Mouse (Mus musculus) liver, embryonic 13.5 days (tissue): ENCODE measurements around the gene Cdk2. TPM values are rescaled to one million over a fixed set of nuclear protein-coding genes. Genes with fewer than 3 reads are reported as not detected.

Experiments
- ATAC-seq: fragments of 200-750 bp; cut with Nextera tagmentation; 2 replicates; pipeline ENCODE4 v1.8.0; 2017; ENCODE audit warnings: low read depth, mild to moderate bottlenecking, moderate number of reproducible peaks, moderate library complexity
- DNase-seq: peaks from one replicate; pipeline ENCODE4 v3.0.0; 2022
- H3K27ac ChIP-seq: fragments of 300-500 bp; sonication (generic); 2 replicates; pipeline ENCODE4 v1.5.1; 2015; ENCODE audit warnings: moderate library complexity, mild to moderate bottlenecking, inconsistent platforms
- H3K27me3 ChIP-seq: fragments of 300-500 bp; sonication (generic); 2 replicates; pipeline ENCODE4 v1.6.1; 2015; ENCODE audit warnings: mild to moderate bottlenecking, inconsistent platforms
- H3K36me3 ChIP-seq: fragments of 300-500 bp; sonication (generic); 2 replicates; pipeline ENCODE4 v1.6.1; 2015; ENCODE audit warnings: mild to moderate bottlenecking, inconsistent platforms
- H3K4me1 ChIP-seq: fragments of 300-500 bp; sonication (generic); replicated peaks from 2 replicates; pipeline ENCODE4 v1.6.1; 2015; ENCODE audit warnings: inconsistent platforms
- H3K4me2 ChIP-seq: fragments of 300-500 bp; sonication (generic); 2 replicates; pipeline ENCODE4 v1.6.1; 2015; ENCODE audit warnings: inconsistent platforms, mild to moderate bottlenecking, moderate library complexity
- H3K4me3 ChIP-seq: fragments of 300-500 bp; sonication (generic); replicated peaks from 2 replicates; pipeline ENCODE4 v1.5.1; 2015; ENCODE audit warnings: mild to moderate bottlenecking, inconsistent platforms
- H3K9ac ChIP-seq: fragments of 300-500 bp; sonication (generic); 2 replicates; pipeline ENCODE4 v1.6.1; 2015; ENCODE audit warnings: mild to moderate bottlenecking, inconsistent platforms
- H3K9me3 ChIP-seq: fragments of 300-500 bp; sonication (generic); replicated peaks from 2 replicates; pipeline ENCODE4 v1.6.1; 2016; ENCODE audit warnings: inconsistent platforms
- WGBS: fragments of 180-500 bp; shearing (Covaris S2); methylation state at CpG from one replicate; pipeline ENCODE4 v1.1.7; 2015; ENCODE audit not compliant: insufficient replicate concordance; 5-methylcytosine and 5-hydroxymethylcytosine counted together
- polyA plus RNA-seq: library from polyadenylated mRNA; unstranded; fragments of >200 nt; fragmentation: Nextera tagmentation; extraction: Ambion mirVana; gene quantifications from 2 replicates; pipeline ENCODE4 v1.2.1, GENCODE M21; 2015

Cdk2 gene
- 61.1 and 71.9 TPM in 2 replicates for polyA plus RNA-seq

DNA sequence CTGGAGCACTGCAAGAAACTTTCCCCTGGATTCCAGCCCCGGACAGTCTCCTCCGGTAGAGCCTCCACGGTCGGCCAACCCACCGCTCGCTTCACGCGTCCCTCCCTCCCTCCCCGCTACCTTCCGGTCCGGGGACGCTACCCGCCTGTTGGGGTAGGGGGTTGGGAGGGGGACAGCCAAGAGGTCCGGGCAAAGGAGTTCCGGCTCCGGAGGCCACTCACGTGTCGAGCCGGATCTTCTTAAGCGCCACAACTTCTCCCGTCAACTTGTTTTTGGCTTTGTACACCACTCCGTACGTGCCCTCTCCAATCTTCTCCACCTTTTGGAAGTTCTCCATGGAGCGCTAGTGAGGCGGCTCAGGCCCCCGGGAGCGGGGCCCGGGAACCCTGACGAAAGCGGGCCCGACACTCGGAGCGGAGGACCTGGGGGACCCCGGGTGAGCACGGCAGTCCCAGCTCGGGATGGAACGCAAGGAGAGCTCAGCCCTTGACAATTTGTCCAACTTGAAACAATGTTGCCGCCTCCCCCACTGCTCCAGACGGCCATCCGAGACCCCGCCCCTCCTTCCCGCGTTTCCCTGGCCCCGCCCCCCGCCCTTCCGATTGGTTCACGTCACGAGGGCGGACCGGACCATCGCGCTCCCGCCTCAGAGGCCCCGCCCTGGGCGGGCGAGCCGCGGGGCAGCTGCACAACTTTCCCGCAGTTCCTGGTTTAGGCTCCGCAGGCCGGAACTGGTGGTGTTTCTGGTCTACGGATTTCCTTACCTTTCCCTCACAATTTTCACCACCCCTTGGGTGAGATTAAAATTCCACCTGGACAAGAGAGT lies at the start of gene Cdk2:
Gene Cdk2 (minus strand): TSS at position 541 of the 826 bp plus-strand sequence.
- Histone ChIP-seq H3K9ac (peak within 1 kb of the TSS; percentile 92), H3K27me3 (no peaks in the 10 kb centered on the region), H3K9me3 (no peaks in the 10 kb centered on the region), H3K27ac (peak within 1 kb of the TSS; percentile 92), H3K4me3 (peak within 1 kb of the TSS; percentile 90), H3K4me2 (peak within 1 kb of the TSS; percentile 88), H3K4me1 (peaks cover 47% of the 10 kb centered on the region), H3K36me3 (peaks cover 39% of the 10 kb centered on the region)
- WGBS, result under 1% methylated on average over 61 of the region's 62 CpGs
- ATAC-seq (peak; percentile 88), DNase-seq (peak; percentile 86)

DNA sequence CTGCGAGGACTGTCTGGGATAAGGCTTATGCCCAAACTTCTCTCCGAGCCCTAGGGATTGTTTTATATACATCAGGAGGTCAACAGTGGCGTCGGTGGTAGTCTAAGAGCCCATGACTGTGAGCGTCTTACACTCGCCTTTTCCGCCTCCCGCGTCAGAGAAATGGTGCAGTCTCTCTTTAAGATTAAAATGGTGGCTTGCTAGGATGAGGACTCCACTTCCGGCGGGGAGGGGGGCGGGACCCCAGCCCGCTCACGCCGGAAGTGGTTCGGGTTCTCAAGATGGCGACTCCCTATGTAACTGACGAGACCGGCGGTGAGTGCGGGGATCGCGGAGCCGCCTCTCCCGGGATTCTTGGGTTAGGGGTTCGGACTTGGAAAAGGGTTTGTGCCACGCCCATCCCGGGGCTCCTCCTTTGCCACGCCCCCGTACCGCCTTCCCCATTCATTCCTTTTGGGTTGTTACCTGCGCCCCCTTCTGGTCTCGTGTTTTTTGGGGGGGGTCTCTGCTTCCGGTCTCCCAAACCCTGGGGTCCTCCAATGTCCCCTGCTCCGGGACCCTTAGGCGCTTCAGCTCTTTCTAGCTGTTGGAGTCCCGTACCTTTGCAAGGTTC lies 43.5 kb upstream of the Cdk2 start:
- WGBS, result under 1% methylated on average over 37 of the region's 37 CpGs
- Histone ChIP-seq H3K9me3 (no peaks in the 10 kb centered on the region), H3K9ac (peak overlapping the region; percentile 85), H3K27me3 (peaks cover 31% of the 10 kb centered on the region), H3K4me3 (peak overlapping the region; percentile 91), H3K36me3 (peaks cover 8% of the 10 kb centered on the region; the same call in 1 of the 2 replicates), H3K27ac (peak overlapping the region; percentile 93), H3K4me1 (peaks cover 55% of the 10 kb centered on the region), H3K4me2 (peak overlapping the region; percentile 93)
- peak; percentile 78 for ATAC-seq
- peak; percentile 68 for DNase-seq

DNA sequence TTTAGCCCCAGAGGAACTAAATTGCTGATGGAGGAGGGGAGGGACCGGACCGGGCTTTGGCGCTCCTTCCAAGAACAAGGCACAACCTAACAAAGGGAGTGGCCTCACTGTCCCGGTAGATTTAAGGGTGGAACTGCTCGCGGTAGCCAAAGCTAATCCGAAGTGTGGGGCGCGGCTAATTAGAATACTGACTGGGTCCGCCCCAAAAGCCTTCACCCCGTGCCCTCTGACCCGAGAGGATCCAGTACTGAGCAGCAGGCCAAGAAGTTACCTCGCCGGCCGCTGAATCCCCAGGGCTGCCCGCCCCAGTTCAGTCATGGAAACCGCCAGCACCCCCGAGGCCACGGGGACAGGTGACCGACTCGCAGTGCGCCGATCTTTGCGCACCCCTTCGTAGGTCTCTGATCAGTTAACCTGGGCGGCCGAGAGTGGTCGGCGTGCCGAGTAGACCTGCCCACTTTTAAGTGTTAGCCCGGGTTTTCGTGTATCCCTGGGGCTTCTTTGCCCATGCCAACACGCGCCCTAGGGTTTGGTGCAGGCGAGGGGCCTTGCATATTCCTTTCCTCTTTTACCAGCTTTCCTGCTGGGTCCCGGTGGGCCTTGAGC lies 42.9 kb upstream of the Cdk2 start, which contains the start of gene Pym1:
Gene Pym1 (plus strand): TSS at position 244 of the 606 bp plus-strand sequence.
- H3K9me3 ChIP-seq, result no peaks in the 10 kb centered on the region
- H3K27me3 ChIP-seq, result peaks cover 37% of the 10 kb centered on the region
- under 1% methylated on average over 36 of the region's 36 CpGs for WGBS
- H3K9ac ChIP-seq, result peak within 1 kb of the TSS; percentile 85
- peak; percentile 82 for DNase-seq
- peak within 1 kb of the TSS; percentile 93 for H3K4me2 ChIP-seq
- H3K4me1 ChIP-seq, result peaks cover 60% of the 10 kb centered on the region
- H3K36me3 ChIP-seq, result peaks cover 2% of the 10 kb centered on the region; the same call in 1 of the 2 replicates
- peak within 1 kb of the TSS; percentile 93 for H3K27ac ChIP-seq
- ATAC-seq, result peak; percentile 91
- peak within 1 kb of the TSS; percentile 91 for H3K4me3 ChIP-seq

DNA sequence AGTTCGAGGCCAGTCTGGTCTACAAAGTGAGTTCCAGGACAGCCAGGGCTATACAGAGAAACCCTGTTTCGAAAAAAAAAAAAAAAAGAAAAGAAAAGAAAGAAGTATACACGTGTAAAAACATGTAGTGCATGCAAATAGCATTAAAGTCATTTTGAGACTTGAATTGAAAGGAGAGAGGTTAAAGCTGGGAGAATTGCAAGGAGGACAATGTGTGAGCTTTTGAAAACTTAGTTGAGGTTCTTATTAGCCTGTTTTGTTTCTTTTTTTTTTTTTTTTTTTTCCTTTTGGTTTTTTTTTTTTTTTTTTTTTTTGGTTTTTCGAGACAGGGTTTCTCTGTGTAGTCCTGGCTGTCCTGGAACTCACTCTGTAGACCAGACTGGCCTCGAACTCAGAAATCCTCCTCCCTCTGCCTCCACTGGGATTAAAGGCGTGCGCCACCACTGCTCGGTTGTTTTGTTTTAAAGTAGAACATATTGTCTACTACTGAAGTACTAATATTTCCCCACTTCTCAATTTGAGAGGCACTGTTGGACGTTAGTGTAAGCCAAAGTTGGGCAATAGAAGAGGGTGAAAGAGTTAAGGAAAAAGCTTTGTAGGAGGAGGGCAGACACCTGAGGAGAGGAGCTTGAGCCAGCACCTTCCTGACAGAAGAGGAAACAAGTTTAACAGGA lies 42.3 kb upstream of the Cdk2 start:
- peaks cover 43% of the 10 kb centered on the region for H3K27me3 ChIP-seq
- no peaks in the 10 kb centered on the region for H3K9me3 ChIP-seq
- H3K27ac ChIP-seq, result peak overlapping the region; percentile 93
- peak overlapping the region; percentile 85 for H3K9ac ChIP-seq
- H3K4me1 ChIP-seq, result peaks cover 62% of the 10 kb centered on the region
- peak overlapping the region; percentile 91 for H3K4me3 ChIP-seq
- no peak for ATAC-seq
- 49% methylated on average over 9 of the region's 9 CpGs for WGBS
- DNase-seq, result no peak
- peak overlapping the region; percentile 93 for H3K4me2 ChIP-seq
- H3K36me3 ChIP-seq, result no peaks in the 10 kb centered on the region

DNA sequence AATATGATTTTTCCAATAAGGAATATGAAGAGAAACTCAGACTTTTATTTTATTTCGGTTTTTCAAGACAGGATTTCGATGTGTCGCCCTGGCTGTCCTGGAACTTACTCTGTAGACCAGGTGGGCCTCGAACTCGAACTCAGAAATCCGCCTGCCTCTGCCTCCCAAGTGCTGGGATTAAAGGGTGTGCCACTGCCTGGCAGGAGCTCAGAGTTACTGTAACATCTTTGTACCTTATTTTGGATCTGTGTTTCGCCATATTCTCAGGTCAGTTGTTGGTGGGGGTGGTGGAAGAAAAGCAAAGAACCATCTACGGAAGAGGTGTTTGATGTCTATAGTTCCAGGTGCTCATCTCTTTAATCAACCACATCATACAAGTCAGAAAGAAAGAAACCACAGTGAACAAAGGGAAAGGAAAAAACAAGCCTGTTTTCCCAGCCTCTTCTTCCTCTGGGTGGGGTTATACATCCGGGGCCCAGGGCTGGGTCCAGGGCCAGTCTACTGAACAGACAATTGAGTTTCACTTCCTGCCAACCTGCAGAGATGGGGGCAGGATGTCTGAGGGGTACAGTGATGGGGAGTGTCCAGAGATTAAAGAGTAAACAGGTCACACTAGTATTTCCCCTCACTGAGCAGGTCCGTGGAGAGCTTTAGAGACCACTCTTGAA lies 41.2 kb upstream of the Cdk2 start:
- no peak for DNase-seq
- Histone ChIP-seq H3K4me1 (peaks cover 60% of the 10 kb centered on the region), H3K36me3 (no peaks in the 10 kb centered on the region), H3K27ac (no peak overlapping the region), H3K9me3 (no peaks in the 10 kb centered on the region), H3K4me2 (no peak overlapping the region), H3K27me3 (peaks cover 48% of the 10 kb centered on the region), H3K9ac (no peak overlapping the region), H3K4me3 (no peak overlapping the region)
- no peak for ATAC-seq
- WGBS, result 71% methylated on average over 10 of the region's 10 CpGs

DNA sequence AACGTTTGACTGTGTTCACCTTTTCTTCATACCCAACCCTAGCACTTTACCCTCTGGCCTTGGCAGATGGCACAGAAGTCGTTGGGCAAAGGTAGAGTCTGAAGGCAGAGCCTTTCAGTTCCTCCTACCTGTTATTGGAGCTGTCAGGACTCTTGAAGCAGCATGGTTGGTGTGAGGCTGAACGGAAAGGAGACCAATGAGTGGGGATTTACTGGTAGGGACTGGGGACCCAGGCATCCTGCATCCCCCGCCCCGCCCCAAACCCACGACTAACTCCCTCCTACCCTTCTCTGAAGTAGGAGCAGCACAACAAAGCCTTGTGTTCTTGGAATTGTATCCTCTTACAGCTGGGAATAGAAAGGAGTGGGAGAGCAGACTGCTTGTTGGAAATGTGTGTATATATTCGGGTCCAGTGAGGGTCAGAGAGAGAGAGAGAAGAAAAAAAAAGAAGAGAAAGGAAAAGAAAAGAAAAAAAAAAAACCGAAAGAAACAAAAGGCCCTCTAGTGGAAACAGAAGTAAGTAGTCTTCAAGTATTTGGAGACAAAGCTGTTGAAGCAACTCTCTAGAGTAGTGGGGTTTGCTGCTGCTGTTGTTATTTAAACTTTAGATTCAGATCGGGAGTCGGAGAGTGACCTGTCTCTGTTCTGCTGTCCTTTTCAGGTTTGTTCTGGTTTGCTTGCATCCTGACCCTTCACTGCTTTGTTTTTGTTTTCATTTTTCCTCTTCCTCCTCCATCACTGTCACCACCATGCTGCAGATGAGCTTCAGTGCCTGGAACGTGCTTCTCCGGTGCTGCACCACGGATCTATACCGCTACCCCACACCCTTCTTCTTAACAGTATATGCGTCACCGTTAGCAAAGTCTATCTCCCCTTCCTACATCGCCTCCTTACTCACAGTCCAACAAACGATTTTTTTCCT lies 40.1 kb upstream of the Cdk2 start, which contains the start of gene Dgka:
Gene Dgka (minus strand): TSS at position 176 of the 922 bp plus-strand sequence.
- Histone ChIP-seq H3K4me2 (peak within 1 kb of the TSS; percentile 72), H3K27ac (0 out of 2 replicates have a peak within 1 kb of the TSS, but pooled peaks have one; percentile 10), H3K9ac (peak within 1 kb of the TSS; percentile 56), H3K9me3 (no peaks in the 10 kb centered on the region), H3K4me3 (peak within 1 kb of the TSS; percentile 59), H3K4me1 (peaks cover 57% of the 10 kb centered on the region), H3K27me3 (peaks cover 48% of the 10 kb centered on the region), H3K36me3 (no peaks in the 10 kb centered on the region)
- WGBS, result 19% methylated on average over 18 of the region's 18 CpGs
- no peak for ATAC-seq
- DNase-seq, result no peak

DNA sequence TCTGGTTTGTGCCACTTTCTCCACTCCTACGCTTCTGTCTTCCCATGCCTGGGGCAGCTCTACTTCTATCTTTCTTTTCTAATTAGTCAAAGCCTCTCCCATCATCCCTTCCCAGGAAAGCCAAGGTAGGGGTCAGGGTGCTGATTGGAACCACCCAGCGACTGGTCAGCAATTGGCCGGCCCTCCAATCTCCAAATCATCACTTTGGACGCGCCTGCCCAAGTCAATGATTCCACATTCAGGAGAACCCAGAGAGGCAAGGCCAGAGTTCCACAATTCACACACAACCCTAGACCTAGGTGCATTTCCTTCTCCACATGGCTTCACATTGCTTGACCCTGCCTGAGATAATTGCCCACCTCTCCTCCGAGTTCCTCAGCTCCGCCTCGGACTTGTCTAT lies 39.4 kb upstream of the Cdk2 start:
- Histone ChIP-seq H3K9me3 (no peaks in the 10 kb centered on the region), H3K27me3 (peaks cover 48% of the 10 kb centered on the region), H3K4me1 (peaks cover 50% of the 10 kb centered on the region), H3K9ac (peak overlapping the region; percentile 56), H3K4me3 (peak overlapping the region; percentile 59), H3K27ac (no peak overlapping the region), H3K4me2 (peak overlapping the region; percentile 72), H3K36me3 (no peaks in the 10 kb centered on the region)
- DNase-seq (no peak), ATAC-seq (no peak)
- 18% methylated on average over 8 of the region's 8 CpGs for WGBS

DNA sequence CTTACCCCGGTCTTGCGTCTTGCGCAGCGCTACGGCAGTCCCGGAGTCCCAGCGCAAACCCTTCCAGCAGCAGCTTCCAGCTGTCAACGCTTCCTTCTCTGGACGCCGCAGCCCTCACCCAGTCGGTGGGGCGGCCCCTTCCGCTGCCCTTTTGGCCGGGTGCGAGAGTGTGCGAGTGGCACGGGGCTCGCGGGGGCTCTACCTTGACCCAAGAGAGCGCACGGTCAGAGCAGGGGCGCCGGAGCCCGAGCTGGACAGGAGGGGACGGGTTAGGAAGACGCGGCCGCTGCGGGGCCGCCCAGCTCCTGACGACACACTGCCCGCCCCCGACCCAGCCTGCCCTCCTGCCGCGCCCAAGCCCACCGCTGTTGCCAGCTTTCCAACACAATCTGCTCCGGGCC lies 39.0 kb upstream of the Cdk2 start:
- Histone ChIP-seq H3K9me3 (no peaks in the 10 kb centered on the region), H3K27me3 (peaks cover 48% of the 10 kb centered on the region), H3K4me1 (peaks cover 46% of the 10 kb centered on the region), H3K27ac (no peak overlapping the region), H3K36me3 (no peaks in the 10 kb centered on the region), H3K4me3 (peak overlapping the region; percentile 59), H3K9ac (peak overlapping the region; percentile 56), H3K4me2 (peak overlapping the region; percentile 72)
- under 1% methylated on average over 37 of the region's 37 CpGs for WGBS
- DNase-seq, result no peak
- no peak for ATAC-seq

DNA sequence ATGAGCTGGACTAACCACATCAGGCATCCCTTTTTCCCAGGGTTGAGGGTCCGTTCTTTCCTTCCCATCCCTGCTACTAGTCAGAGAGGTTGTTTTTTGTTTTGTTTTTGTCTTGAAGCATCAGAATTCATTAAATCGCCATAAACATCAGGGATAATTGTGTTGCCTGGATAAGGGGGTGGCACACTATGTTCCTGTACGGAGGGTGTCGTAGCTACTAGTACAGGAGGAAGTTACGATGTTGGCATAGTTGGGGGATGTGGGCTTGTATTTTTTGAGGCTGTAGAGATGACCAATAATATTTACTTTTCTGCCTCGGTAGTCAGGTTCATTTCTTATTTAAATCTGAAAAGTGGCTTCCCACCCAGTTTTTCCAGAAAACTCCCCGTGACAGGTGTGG lies 38.4 kb upstream of the Cdk2 start:
- 1% methylated on average over 7 of the region's 7 CpGs for WGBS
- DNase-seq, result no peak
- Histone ChIP-seq H3K4me2 (peak overlapping the region; percentile 72), H3K9ac (peak overlapping the region; percentile 56), H3K36me3 (no peaks in the 10 kb centered on the region), H3K4me3 (peak overlapping the region; percentile 59), H3K27me3 (peaks cover 48% of the 10 kb centered on the region), H3K4me1 (peaks cover 44% of the 10 kb centered on the region), H3K9me3 (no peaks in the 10 kb centered on the region), H3K27ac (no peak overlapping the region)
- ATAC-seq, result no peak

DNA sequence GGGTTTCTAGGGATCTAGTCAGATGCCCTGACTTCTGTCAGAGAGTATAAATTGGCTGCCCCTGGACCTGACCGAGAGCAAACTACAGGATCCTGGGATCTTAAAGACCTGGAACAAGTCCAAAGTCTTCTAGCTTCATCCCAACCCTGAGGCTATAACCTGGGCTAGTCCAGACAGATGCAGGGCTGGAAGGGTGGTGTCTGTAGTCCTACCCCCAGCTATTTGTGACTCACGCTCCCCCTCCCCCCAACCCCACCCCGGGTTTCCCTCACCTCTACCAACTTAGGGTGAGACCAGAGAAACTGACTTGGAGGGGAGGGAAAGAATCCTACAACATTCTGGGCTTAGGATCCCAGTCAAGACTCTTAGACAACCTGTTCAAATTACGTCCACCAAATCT lies 37.8 kb upstream of the Cdk2 start:
- Histone ChIP-seq H3K4me2 (peak overlapping the region; percentile 72), H3K9me3 (no peaks in the 10 kb centered on the region), H3K36me3 (no peaks in the 10 kb centered on the region), H3K27ac (no peak overlapping the region), H3K4me3 (peak overlapping the region; percentile 59), H3K9ac (no peak overlapping the region), H3K4me1 (peaks cover 46% of the 10 kb centered on the region), H3K27me3 (peaks cover 48% of the 10 kb centered on the region)
- 41% methylated on average over 4 of the region's 4 CpGs for WGBS
- ATAC-seq, result no peak
- no peak for DNase-seq
